Mouse (Mus musculus) telencephalon, adult 2 months (tissue): Measurements from ENCODE around the gene Ephb2.

Source experiments
- DNase-seq: peaks from one replicate; pipeline ENCODE4 v3.0.0-alpha.2; 2011; ENCODE audit warnings: low read depth, low spot score

The Ephb2 gene

GRCm38 (mm10) chr4:136605756-136606485 lies 229.9 kb downstream of the Ephb2 start:
- DNase-seq: no peak

GRCm38 (mm10) chr4:136602568-136602967 lies 233.2 kb downstream of the Ephb2 start, which contains the start of gene Kdm1a:
Gene Kdm1a, minus strand, starts transcription at chr4:136602723.
- peak; percentile 93 for DNase-seq

- no peak for DNase-seq
Measured at GRCm38 (mm10) chr4:136602018-136602554, 233.7 kb downstream of the Ephb2 start.

GRCm38 (mm10) chr4:136601476-136601875 lies 234.3 kb downstream of the Ephb2 start:
- no peak for DNase-seq

GRCm38 (mm10) chr4:136600536-136600935 lies 235.3 kb downstream of the Ephb2 start:
- no peak for DNase-seq

GRCm38 (mm10) chr4:136599869-136600268 lies 235.9 kb downstream of the Ephb2 start:
- no peak for DNase-seq

- no peak for DNase-seq
Measured at GRCm38 (mm10) chr4:136598268-136598876, 237.4 kb downstream of the Ephb2 start.
